Mouse (Mus musculus) intestine, embryonic 15.5 days (tissue): ENCODE data around the gene Pip4k2a. TPM values are rescaled to one million over a fixed set of nuclear protein-coding genes. Genes with fewer than 3 reads are reported as not detected.

Experiments used
- ATAC-seq: fragments of 200-750 bp; cut with Nextera tagmentation; 2 replicates; pipeline ENCODE4 v1.8.0; 2017; ENCODE audit warnings: moderate TSS enrichment, moderate library complexity
- H3K27ac ChIP-seq: fragments of 300-500 bp; sonication (generic); 2 replicates; pipeline ENCODE4 v1.5.1; 2015; ENCODE audit warnings: mild to moderate bottlenecking, inconsistent platforms
- H3K27me3 ChIP-seq: fragments of 300-500 bp; sonication (generic); replicated peaks from 2 replicates; pipeline ENCODE4 v1.6.1; 2015; ENCODE audit warnings: inconsistent platforms
- H3K36me3 ChIP-seq: fragments of 300-500 bp; sonication (generic); 2 replicates; pipeline ENCODE4 v1.6.1; 2015; ENCODE audit warnings: inconsistent platforms
- H3K4me1 ChIP-seq: fragments of 300-500 bp; sonication (generic); replicated peaks from 2 replicates; pipeline ENCODE4 v1.6.1; 2015; ENCODE audit warnings: inconsistent platforms
- H3K4me2 ChIP-seq: fragments of 300-500 bp; sonication (generic); replicated peaks from 2 replicates; pipeline ENCODE4 v1.6.1; 2015; ENCODE audit warnings: mild to moderate bottlenecking, inconsistent platforms
- H3K4me3 ChIP-seq: fragments of 300-500 bp; sonication (generic); replicated peaks from 2 replicates; pipeline ENCODE4 v1.5.1; 2015; ENCODE audit warnings: inconsistent platforms
- H3K9ac ChIP-seq: fragments of 300-500 bp; sonication (generic); 2 replicates; pipeline ENCODE4 v1.6.1; 2015; ENCODE audit warnings: inconsistent platforms
- H3K9me3 ChIP-seq: fragments of 300-500 bp; sonication (generic); 2 replicates; pipeline ENCODE4 v1.6.1; 2016; ENCODE audit warnings: inconsistent platforms
- WGBS: fragments of 180-500 bp; shearing (Covaris S2); methylation state at CpG from one replicate; pipeline ENCODE4 v1.1.7; 2015; 5-methylcytosine and 5-hydroxymethylcytosine counted together
- polyA plus RNA-seq: library from polyadenylated mRNA; unstranded; fragments of >200 nt; fragmentation: Nextera tagmentation; extraction: Ambion mirVana; gene quantifications from 2 replicates; pipeline ENCODE4 v1.2.1, GENCODE M21; 2015

The Pip4k2a gene
- polyA plus RNA-seq, 1 experiment from 2014 or later: 8.9 TPM

DNA sequence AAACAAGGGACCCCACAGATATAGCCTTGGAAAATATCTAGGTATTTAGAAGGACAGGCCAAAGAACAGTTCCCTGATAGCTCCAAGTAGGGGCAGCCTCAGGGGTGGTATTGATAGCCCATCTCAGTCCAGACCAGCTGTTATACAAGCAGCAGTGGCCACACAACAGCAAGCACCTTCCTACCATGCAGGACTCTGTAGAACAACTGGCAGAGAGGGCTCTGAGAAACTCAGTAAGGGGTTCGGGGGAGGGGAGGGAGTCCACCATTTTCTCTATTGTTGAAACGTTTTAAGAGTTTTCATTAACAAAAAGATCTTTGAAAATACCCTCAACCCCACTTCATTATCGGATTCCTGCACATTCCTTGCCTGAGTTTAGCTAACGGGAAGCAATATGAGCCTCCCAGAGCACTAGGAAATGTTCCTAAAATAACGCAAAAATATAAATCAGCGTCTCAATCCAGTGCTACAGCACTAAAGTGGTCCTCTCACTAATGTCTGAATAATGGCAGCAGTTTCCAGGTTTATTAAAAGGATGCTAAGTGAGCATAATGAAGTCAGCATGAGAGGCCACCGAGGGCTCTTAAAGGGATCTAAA is 37.5 kb downstream of the Pip4k2a start:
- no peaks in the 10 kb centered on the region for H3K36me3 ChIP-seq
- H3K27me3 ChIP-seq: no peaks in the 10 kb centered on the region
- H3K9ac ChIP-seq: no peak overlapping the region
- no peak overlapping the region for H3K27ac ChIP-seq
- H3K4me2 ChIP-seq: no peak overlapping the region
- ATAC-seq: no peak
- H3K9me3 ChIP-seq: no peaks in the 10 kb centered on the region
- H3K4me1 ChIP-seq: no peaks in the 10 kb centered on the region
- WGBS: 56% methylated on average over 7 of the region's 7 CpGs
- H3K4me3 ChIP-seq: no peak overlapping the region

DNA sequence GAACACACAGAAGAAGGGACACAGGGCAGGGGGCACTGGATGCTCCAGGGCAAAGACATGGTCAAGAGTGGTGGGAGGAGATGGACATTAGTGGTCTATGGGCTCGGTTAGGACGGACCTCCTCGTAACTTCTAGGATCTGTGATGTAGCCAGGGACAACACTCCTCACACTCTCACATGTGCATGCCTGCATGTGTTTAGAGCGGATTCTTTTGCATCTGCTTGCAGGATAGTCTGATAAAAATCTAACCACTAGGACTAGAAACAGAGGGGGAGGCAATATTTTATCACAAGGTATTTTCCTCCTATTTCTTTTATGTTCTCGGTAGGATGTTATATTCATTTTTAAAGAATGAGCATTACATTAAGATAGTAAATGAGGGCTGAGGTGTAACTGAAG is 38.4 kb downstream of the Pip4k2a start:
- Histone ChIP-seq H3K4me1 (no peaks in the 10 kb centered on the region), H3K4me2 (no peak overlapping the region), H3K27ac (no peak overlapping the region), H3K9me3 (no peaks in the 10 kb centered on the region), H3K4me3 (no peak overlapping the region), H3K9ac (no peak overlapping the region), H3K36me3 (no peaks in the 10 kb centered on the region), H3K27me3 (no peaks in the 10 kb centered on the region)
- ATAC-seq: no peak
- WGBS: 91% methylated on average over 5 of the region's 5 CpGs

GRCm38 (mm10) chr2:18959008-18959407 is 38.9 kb downstream of the Pip4k2a start:
- H3K4me2 ChIP-seq: no peak overlapping the region
- H3K4me3 ChIP-seq: no peak overlapping the region
- ATAC-seq: no peak
- 90% methylated on average over 6 of the region's 6 CpGs for WGBS
- no peaks in the 10 kb centered on the region for H3K27me3 ChIP-seq
- no peak overlapping the region for H3K9ac ChIP-seq
- H3K27ac ChIP-seq: no peak overlapping the region
- H3K36me3 ChIP-seq: no peaks in the 10 kb centered on the region
- no peaks in the 10 kb centered on the region for H3K4me1 ChIP-seq
- no peaks in the 10 kb centered on the region for H3K9me3 ChIP-seq

- H3K27ac ChIP-seq: no peak overlapping the region
- H3K9me3 ChIP-seq: no peaks in the 10 kb centered on the region
- H3K4me1 ChIP-seq: no peaks in the 10 kb centered on the region
- H3K27me3 ChIP-seq: no peaks in the 10 kb centered on the region
- no peak for ATAC-seq
- no peak overlapping the region for H3K9ac ChIP-seq
- WGBS: 91% methylated on average over 5 of the region's 5 CpGs
- no peak overlapping the region for H3K4me2 ChIP-seq
- H3K36me3 ChIP-seq: no peaks in the 10 kb centered on the region
- H3K4me3 ChIP-seq: no peak overlapping the region
These were observed 39.4 kb downstream of the Pip4k2a start for GRCm38 (mm10) chr2:18958501-18958900.

GRCm38 (mm10) chr2:18958044-18958443 is 39.9 kb downstream of the Pip4k2a start:
- Histone ChIP-seq H3K9ac (no peak overlapping the region), H3K27ac (no peak overlapping the region), H3K36me3 (no peaks in the 10 kb centered on the region), H3K27me3 (no peaks in the 10 kb centered on the region), H3K4me2 (no peak overlapping the region), H3K4me3 (no peak overlapping the region), H3K9me3 (no peaks in the 10 kb centered on the region), H3K4me1 (no peaks in the 10 kb centered on the region)
- ATAC-seq: no peak
- WGBS: 89% methylated on average over 9 of the region's 9 CpGs

- 90% methylated on average over 7 of the region's 7 CpGs for WGBS
- no peak overlapping the region for H3K27ac ChIP-seq
- no peak overlapping the region for H3K9ac ChIP-seq
- H3K4me2 ChIP-seq: no peak overlapping the region
- ATAC-seq: no peak
- no peaks in the 10 kb centered on the region for H3K36me3 ChIP-seq
- no peaks in the 10 kb centered on the region for H3K9me3 ChIP-seq
- no peak overlapping the region for H3K4me3 ChIP-seq
- H3K27me3 ChIP-seq: no peaks in the 10 kb centered on the region
- 0 out of 2 replicates have a peak, but pooled peaks cover 4% of the 10 kb centered on the region for H3K4me1 ChIP-seq
These were observed 40.5 kb downstream of the Pip4k2a start for GRCm38 (mm10) chr2:18957459-18957858.

DNA sequence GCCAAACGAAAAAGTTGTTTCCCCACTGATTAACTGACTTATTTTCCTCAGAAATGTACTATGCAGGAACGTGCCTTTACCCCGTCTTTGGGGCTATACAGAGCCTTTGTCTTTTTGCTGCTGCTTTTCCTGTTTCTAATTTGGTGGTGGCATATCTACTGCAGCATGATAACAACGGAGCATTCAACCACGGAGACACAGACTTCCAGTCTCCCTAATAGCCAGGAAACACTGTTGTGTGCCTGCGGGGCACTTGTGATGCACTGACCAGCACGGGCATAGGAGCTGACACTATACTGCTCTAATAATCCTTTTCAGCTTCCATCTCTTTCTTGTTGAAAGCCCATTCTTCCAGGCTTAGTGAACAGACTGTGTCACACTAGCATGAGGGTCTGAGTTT is 41.0 kb downstream of the Pip4k2a start:
- WGBS: 74% methylated on average over 7 of the region's 7 CpGs

DNA sequence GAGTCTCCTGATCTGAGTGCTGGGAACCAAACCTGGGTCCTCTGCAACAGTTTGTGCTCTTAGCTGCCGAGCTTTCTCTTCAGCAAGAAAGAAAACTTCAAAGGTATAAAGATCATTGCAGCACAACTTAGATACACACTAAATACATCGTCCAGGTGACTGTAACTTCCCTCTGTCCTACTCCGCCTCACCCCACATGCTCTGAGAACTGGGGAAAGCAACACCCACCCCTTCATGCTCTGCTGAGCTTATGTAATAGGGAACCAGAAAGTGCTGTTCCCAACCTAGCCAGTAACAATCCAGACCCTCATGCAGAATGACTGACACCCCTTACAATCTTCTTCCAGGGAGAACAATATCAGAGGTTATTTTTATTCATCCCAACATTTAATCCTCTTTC is 41.5 kb downstream of the Pip4k2a start:
- H3K4me3 ChIP-seq: no peak overlapping the region

More for the DNA sequence above, 41.0 kb downstream of the Pip4k2a start:
- Histone ChIP-seq H3K27ac (no peak overlapping the region), H3K4me1 (0 out of 2 replicates have a peak, but pooled peaks cover 4% of the 10 kb centered on the region), H3K4me2 (no peak overlapping the region), H3K9ac (no peak overlapping the region), H3K4me3 (no peak overlapping the region), H3K9me3 (no peaks in the 10 kb centered on the region), H3K27me3 (no peaks in the 10 kb centered on the region), H3K36me3 (no peaks in the 10 kb centered on the region)
- no peak for ATAC-seq

DNA sequence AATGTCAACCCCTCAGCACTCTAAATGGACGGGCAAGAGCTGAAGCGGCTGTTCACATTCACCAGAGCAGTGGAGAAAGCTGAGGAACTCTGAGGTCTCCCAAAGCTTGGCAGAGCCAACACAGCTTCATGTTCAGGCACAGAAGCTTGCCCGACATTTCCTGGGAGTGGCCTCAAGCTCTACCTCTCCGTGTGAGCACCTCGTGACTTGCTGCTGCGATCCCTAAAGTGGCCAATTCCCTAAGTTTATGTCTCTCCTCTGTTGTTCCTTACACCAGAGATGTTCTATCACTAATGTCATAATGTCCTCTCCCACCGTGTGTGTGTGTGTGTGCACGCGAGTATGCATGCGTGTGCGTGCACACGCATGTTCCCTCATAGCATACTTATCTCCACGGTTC is 42.3 kb downstream of the Pip4k2a start:
- H3K9ac ChIP-seq: no peak overlapping the region
- H3K36me3 ChIP-seq: no peaks in the 10 kb centered on the region
- H3K4me2 ChIP-seq: no peak overlapping the region
- 85% methylated on average over 13 of the region's 13 CpGs for WGBS
- H3K4me3 ChIP-seq: no peak overlapping the region
- H3K4me1 ChIP-seq: 0 out of 2 replicates have a peak, but pooled peaks cover 4% of the 10 kb centered on the region
- no peaks in the 10 kb centered on the region for H3K27me3 ChIP-seq
- ATAC-seq: no peak
- H3K27ac ChIP-seq: no peak overlapping the region
- H3K9me3 ChIP-seq: no peaks in the 10 kb centered on the region

More for the DNA sequence above, 41.5 kb downstream of the Pip4k2a start:
- 0 out of 2 replicates have a peak, but pooled peaks cover 4% of the 10 kb centered on the region for H3K4me1 ChIP-seq
- H3K27me3 ChIP-seq: no peaks in the 10 kb centered on the region
- H3K4me2 ChIP-seq: no peak overlapping the region
- no peaks in the 10 kb centered on the region for H3K36me3 ChIP-seq
- no peak overlapping the region for H3K27ac ChIP-seq
- no peaks in the 10 kb centered on the region for H3K9me3 ChIP-seq
- ATAC-seq: no peak
- WGBS: 91% methylated on average over 3 of the region's 3 CpGs
- H3K9ac ChIP-seq: no peak overlapping the region

GRCm38 (mm10) chr2:18955022-18955421 is 42.9 kb downstream of the Pip4k2a start:
- no peak for ATAC-seq
- Histone ChIP-seq H3K27ac (no peak overlapping the region), H3K36me3 (no peaks in the 10 kb centered on the region), H3K27me3 (no peaks in the 10 kb centered on the region), H3K4me2 (no peak overlapping the region), H3K9me3 (no peaks in the 10 kb centered on the region), H3K4me1 (0 out of 2 replicates have a peak, but pooled peaks cover 4% of the 10 kb centered on the region), H3K9ac (no peak overlapping the region), H3K4me3 (no peak overlapping the region)
- 40% methylated on average over 4 of the region's 4 CpGs for WGBS

DNA sequence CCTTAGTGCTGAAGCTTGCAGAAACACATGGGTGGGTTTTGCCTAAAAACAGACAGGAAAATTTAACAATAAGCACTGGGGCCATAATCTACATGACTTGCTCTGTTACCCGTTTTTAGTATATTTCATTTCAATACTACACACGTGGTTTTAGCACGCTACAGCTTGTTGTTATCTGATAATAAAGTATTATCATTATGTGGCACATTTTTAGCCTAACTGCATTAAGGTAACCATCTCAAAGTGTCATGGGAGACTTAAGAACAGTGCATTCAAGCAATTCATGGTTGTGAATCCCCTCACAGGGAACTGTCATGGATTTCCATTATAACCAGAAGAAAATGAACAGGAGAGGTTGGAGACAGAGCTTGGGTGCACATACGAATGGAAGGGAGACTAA is 43.5 kb downstream of the Pip4k2a start:
- whole genome bisulfite sequencing: 88% methylated on average over 4 of the region's 4 CpGs
- H3K9ac ChIP-seq: no peak overlapping the region
- no peaks in the 10 kb centered on the region for H3K36me3 ChIP-seq
- H3K27ac ChIP-seq: no peak overlapping the region
- no peak overlapping the region for H3K4me3 ChIP-seq
- H3K4me2 ChIP-seq: no peak overlapping the region
- 0 out of 2 replicates have a peak, but pooled peaks cover 4% of the 10 kb centered on the region for H3K4me1 ChIP-seq
- H3K9me3 ChIP-seq: no peaks in the 10 kb centered on the region
- H3K27me3 ChIP-seq: no peaks in the 10 kb centered on the region
- no peak for ATAC-seq

- H3K9ac ChIP-seq: no peak overlapping the region
- no peak for ATAC-seq
- H3K4me3 ChIP-seq: no peak overlapping the region
- H3K9me3 ChIP-seq: no peaks in the 10 kb centered on the region
- H3K4me2 ChIP-seq: 0 out of 2 replicates have a peak overlapping the region, but pooled peaks have one; percentile 3
- no peaks in the 10 kb centered on the region for H3K27me3 ChIP-seq
- H3K27ac ChIP-seq: no peak overlapping the region
- no peaks in the 10 kb centered on the region for H3K36me3 ChIP-seq
- H3K4me1 ChIP-seq: 0 out of 2 replicates have a peak, but pooled peaks cover 6% of the 10 kb centered on the region
- WGBS: 21% methylated on average over 7 of the region's 7 CpGs
These were observed 45.7 kb downstream of the Pip4k2a start for GRCm38 (mm10) chr2:18952102-18952673.

- ATAC-seq: no peak
- no peak overlapping the region for H3K9ac ChIP-seq
- no peak overlapping the region for H3K4me2 ChIP-seq
- H3K27me3 ChIP-seq: no peaks in the 10 kb centered on the region
- 74% methylated on average over 2 of the region's 2 CpGs for WGBS
- no peak overlapping the region for H3K4me3 ChIP-seq
- no peaks in the 10 kb centered on the region for H3K9me3 ChIP-seq
- H3K4me1 ChIP-seq: 0 out of 2 replicates have a peak, but pooled peaks cover 6% of the 10 kb centered on the region
- no peaks in the 10 kb centered on the region for H3K36me3 ChIP-seq
- H3K27ac ChIP-seq: no peak overlapping the region
These were observed 47.2 kb downstream of the Pip4k2a start for GRCm38 (mm10) chr2:18950758-18951157.
